Mouse (Mus musculus) kidney, embryonic 16.5 days (tissue): ENCODE data around the gene Casp9. TPM values are rescaled to one million over a fixed set of nuclear protein-coding genes. Genes with fewer than 3 reads are reported as not detected.

ENCODE experiments used
- ATAC-seq: fragments of 200-750 bp; cut with Nextera tagmentation; 2 replicates; pipeline ENCODE4 v1.8.0; 2017; ENCODE audit warnings: moderate TSS enrichment; ENCODE audit not compliant: low FRiP score, low TSS enrichment
- H3K27ac ChIP-seq: fragments of 300-500 bp; sonication (generic); 2 replicates; pipeline ENCODE4 v1.5.1; 2014; ENCODE audit warnings: low read length
- H3K27me3 ChIP-seq: fragments of 300-500 bp; sonication (generic); 2 replicates; pipeline ENCODE4 v1.6.1; 2014; ENCODE audit warnings: low read length, control low read depth, mixed read lengths; ENCODE audit not compliant: insufficient read depth
- H3K36me3 ChIP-seq: fragments of 300-500 bp; sonication (generic); 2 replicates; pipeline ENCODE4 v1.6.1; 2014; ENCODE audit warnings: low read length, control low read depth, mixed read lengths; ENCODE audit not compliant: insufficient read depth
- H3K4me1 ChIP-seq: fragments of 300-500 bp; sonication (generic); 2 replicates; pipeline ENCODE4 v1.6.1; 2014; ENCODE audit warnings: low read length, control low read depth, mixed read lengths; ENCODE audit not compliant: insufficient read depth
- H3K4me2 ChIP-seq: fragments of 300-500 bp; sonication (generic); replicated peaks from 2 replicates; pipeline ENCODE4 v1.6.1; 2014; ENCODE audit warnings: low read depth, low read length
- H3K4me3 ChIP-seq: fragments of 300-500 bp; sonication (generic); 2 replicates; pipeline ENCODE4 v1.5.1; 2014; ENCODE audit warnings: mild to moderate bottlenecking, low read length
- H3K9ac ChIP-seq: fragments of 300-500 bp; sonication (generic); replicated peaks from 2 replicates; pipeline ENCODE4 v1.6.1; 2014; ENCODE audit warnings: low read length
- H3K9me3 ChIP-seq: fragments of 300-500 bp; sonication (generic); 2 replicates; pipeline ENCODE4 v1.6.1; 2016; ENCODE audit warnings: low read length, control low read depth
- WGBS: fragments of 180-500 bp; shearing (Covaris S2); extraction: QIAGEN DNeasy Blood & Tissue Kit; methylation state at CpG from one replicate; pipeline ENCODE4 v1.1.7; 2014; 5-methylcytosine and 5-hydroxymethylcytosine counted together
- polyA plus RNA-seq: library from polyadenylated mRNA; unstranded; fragments of >200 nt; fragmentation: Nextera tagmentation; extraction: Ambion mirVana; gene quantifications from 2 replicates; pipeline ENCODE4 v1.2.1, GENCODE M21; 2015

Casp9 gene
- polyA plus RNA-seq, result 30.2 and 31.8 TPM in 2 replicates

GRCm38 (mm10) chr4:141793282-141794151, at the start of gene Casp9:
TSS of gene Casp9 (plus strand) at chr4:141793612.
- Histone ChIP-seq H3K4me2 (peak within 1 kb of the TSS; percentile 77), H3K27me3 (no peaks in the 10 kb centered on the region), H3K36me3 (peaks cover 10% of the 10 kb centered on the region; the same call in 1 of the 2 replicates), H3K4me3 (peak within 1 kb of the TSS; percentile 78), H3K4me1 (peaks cover 29% of the 10 kb centered on the region), H3K9ac (peak within 1 kb of the TSS; percentile 80), H3K27ac (peak within 1 kb of the TSS; percentile 98), H3K9me3 (no peaks in the 10 kb centered on the region)
- ATAC-seq, result peak; percentile 86
- WGBS, result under 1% methylated on average over 71 of the region's 80 CpGs

DNA sequence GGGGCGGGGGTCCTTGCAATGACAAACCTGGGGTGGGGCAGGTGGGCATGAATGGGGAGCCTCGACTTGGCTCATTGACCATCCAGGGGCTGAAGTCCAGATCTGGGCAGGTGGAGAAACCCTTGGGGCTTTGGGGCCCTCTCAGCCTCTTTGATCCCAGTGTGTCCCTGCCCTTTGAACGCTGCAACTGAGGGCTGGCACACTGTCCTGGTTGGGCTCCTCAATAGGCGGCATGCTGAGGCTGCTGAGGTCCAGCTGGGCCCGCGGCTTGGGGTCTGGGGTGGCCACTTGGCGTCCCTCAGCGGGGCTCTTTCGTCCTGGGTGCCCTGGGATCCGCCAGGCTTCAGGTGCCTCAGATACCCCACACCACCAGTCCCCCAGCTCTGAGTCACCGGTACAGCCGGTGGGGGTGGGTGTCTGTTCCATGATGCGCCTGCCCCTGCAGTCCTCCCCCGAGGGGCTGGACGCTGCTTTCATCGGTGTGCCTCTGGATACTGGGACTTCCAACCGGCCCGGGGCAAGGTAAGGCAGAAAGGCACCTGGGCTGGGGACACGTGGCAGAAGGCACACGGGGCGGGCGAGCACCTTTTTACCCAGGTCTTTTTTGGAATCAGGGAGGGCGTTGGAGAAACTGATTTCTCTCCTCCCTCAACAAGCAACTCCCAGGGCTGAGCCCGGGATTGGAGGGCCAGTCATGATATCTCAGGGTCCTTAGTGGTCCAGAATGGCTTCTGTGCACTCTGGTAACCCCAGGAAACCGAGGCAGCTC, 46.6 kb upstream of the Casp9 start, which contains the start of gene Agmat:
TSS of gene Agmat (plus strand) at position 95 of the 769 bp plus-strand sequence.
- H3K4me2 ChIP-seq, result peak within 1 kb of the TSS; percentile 7
- ATAC-seq, result no peak
- H3K4me3 ChIP-seq, result no peak within 1 kb of the TSS
- WGBS, result 20% methylated on average over 25 of the region's 25 CpGs
- no peaks in the 10 kb centered on the region for H3K27me3 ChIP-seq
- H3K9me3 ChIP-seq, result no peaks in the 10 kb centered on the region
- H3K9ac ChIP-seq, result 0 out of 2 replicates have a peak within 1 kb of the TSS, but pooled peaks have one; percentile 20
- peaks cover 6% of the 10 kb centered on the region; the same call in 1 of the 2 replicates for H3K4me1 ChIP-seq
- H3K27ac ChIP-seq, result no peak within 1 kb of the TSS
- H3K36me3 ChIP-seq, result no peaks in the 10 kb centered on the region

GRCm38 (mm10) chr4:141749557-141749956, 43.9 kb upstream of the Casp9 start:
- Histone ChIP-seq H3K9me3 (no peaks in the 10 kb centered on the region), H3K4me3 (no peak overlapping the region), H3K36me3 (no peaks in the 10 kb centered on the region), H3K27ac (no peak overlapping the region), H3K27me3 (no peaks in the 10 kb centered on the region), H3K4me2 (no peak overlapping the region), H3K4me1 (no peaks in the 10 kb centered on the region), H3K9ac (no peak overlapping the region)
- ATAC-seq, result no peak
- WGBS, result 37% methylated on average over 11 of the region's 11 CpGs

DNA sequence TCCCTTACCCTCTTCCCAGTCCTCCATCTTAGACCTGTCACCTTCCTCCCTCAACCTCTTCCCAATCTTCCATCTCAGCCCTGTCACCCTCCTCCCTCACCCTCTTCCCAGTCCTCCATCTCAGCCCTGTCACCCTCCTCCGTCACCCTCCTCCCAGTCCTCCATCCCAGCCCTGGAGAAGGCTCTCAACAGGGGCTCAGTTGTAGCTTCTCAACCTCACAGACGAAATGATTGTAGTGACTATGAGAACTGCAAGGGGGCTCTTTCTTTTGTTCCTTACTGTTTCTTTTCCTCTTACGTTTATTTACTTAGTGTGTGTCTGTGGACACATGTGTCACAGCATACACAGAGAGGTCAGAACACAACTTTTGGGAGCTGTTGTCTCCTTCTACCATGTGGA, 42.6 kb upstream of the Casp9 start:
- no peak for ATAC-seq
- no peak overlapping the region for H3K27ac ChIP-seq
- WGBS, result 67% methylated on average over 3 of the region's 3 CpGs
- H3K4me1 ChIP-seq, result no peaks in the 10 kb centered on the region
- H3K36me3 ChIP-seq, result no peaks in the 10 kb centered on the region
- H3K9me3 ChIP-seq, result no peaks in the 10 kb centered on the region
- H3K9ac ChIP-seq, result no peak overlapping the region
- H3K4me3 ChIP-seq, result no peak overlapping the region
- no peaks in the 10 kb centered on the region for H3K27me3 ChIP-seq
- no peak overlapping the region for H3K4me2 ChIP-seq

GRCm38 (mm10) chr4:141751419-141752075, 41.9 kb upstream of the Casp9 start:
- no peaks in the 10 kb centered on the region for H3K27me3 ChIP-seq
- H3K36me3 ChIP-seq, result no peaks in the 10 kb centered on the region
- no peak overlapping the region for H3K4me3 ChIP-seq
- 45% methylated on average over 4 of the region's 4 CpGs for WGBS
- no peaks in the 10 kb centered on the region for H3K9me3 ChIP-seq
- H3K4me2 ChIP-seq, result no peak overlapping the region
- no peak overlapping the region for H3K27ac ChIP-seq
- no peaks in the 10 kb centered on the region for H3K4me1 ChIP-seq
- ATAC-seq, result 0 out of 2 replicates have a peak, but pooled peaks have one; percentile 40
- H3K9ac ChIP-seq, result peak overlapping the region; percentile 26; the same call in 1 of the 2 replicates

DNA sequence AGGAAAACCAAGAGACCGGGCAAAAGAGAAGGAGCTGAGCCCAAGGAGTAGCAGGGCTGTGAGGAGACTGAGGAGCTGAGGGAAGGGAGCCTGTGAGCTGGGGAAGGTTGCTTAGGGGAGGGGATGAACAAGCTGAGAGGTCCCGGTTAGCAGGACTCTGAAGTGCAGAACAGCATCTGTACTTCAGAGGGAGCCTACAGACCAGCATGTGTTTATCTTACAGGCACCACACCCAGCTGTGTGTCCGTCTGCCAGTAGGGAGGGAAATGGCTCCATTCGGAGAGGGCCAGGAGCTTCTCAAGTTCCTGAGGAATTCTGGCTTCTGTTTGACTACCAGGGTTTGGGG, 41.4 kb upstream of the Casp9 start:
- H3K36me3 ChIP-seq, result no peaks in the 10 kb centered on the region
- H3K4me2 ChIP-seq, result no peak overlapping the region
- WGBS, result 9% methylated on average over 4 of the region's 4 CpGs

DNA sequence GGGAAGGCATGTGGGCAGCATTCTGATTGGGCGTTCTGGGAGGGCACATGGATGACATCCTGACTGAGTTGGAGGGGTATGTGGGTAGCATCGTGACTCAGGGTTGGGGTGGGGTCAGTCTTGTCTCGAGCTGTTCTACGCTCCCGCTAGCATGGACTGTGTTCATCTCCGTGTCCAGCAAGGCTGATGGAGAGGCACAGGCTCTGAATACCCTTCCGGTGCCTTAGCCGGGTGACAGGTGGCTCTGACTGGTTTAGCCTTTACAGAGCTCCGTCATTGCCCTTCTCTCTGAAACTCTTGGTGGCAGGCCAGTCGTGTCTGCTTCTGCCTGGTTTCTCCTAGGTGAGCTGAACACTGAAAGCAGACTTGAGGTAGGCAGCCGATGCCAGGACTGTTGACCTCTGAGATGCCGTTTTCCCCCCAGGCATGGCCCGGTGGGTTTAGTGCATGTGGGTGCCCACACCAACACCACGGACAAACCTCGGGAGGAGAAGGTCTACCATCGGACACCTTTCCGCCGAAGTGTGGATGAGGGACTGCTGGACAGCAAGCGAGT, 38.0 kb upstream of the Casp9 start:
- ATAC-seq, result no peak
- Histone ChIP-seq H3K4me1 (no peaks in the 10 kb centered on the region), H3K4me3 (no peak overlapping the region), H3K4me2 (no peak overlapping the region), H3K27ac (no peak overlapping the region), H3K9me3 (no peaks in the 10 kb centered on the region), H3K36me3 (no peaks in the 10 kb centered on the region), H3K9ac (no peak overlapping the region), H3K27me3 (no peaks in the 10 kb centered on the region)
- WGBS, result 87% methylated on average over 19 of the region's 19 CpGs

More for the DNA sequence above, 41.4 kb upstream of the Casp9 start:
- H3K27ac ChIP-seq, result no peak overlapping the region
- H3K4me1 ChIP-seq, result no peaks in the 10 kb centered on the region
- peak; percentile 17; the same call in 1 of the 2 replicates for ATAC-seq
- H3K9me3 ChIP-seq, result no peaks in the 10 kb centered on the region
- no peaks in the 10 kb centered on the region for H3K27me3 ChIP-seq
- H3K4me3 ChIP-seq, result no peak overlapping the region
- peak overlapping the region; percentile 26; the same call in 1 of the 2 replicates for H3K9ac ChIP-seq

- no peak overlapping the region for H3K9ac ChIP-seq
- H3K27me3 ChIP-seq, result no peaks in the 10 kb centered on the region
- 83% methylated on average over 3 of the region's 3 CpGs for WGBS
- H3K4me3 ChIP-seq, result no peak overlapping the region
- H3K4me2 ChIP-seq, result no peak overlapping the region
- no peaks in the 10 kb centered on the region for H3K4me1 ChIP-seq
- H3K9me3 ChIP-seq, result no peaks in the 10 kb centered on the region
- no peak for ATAC-seq
- H3K36me3 ChIP-seq, result peaks cover 9% of the 10 kb centered on the region
- H3K27ac ChIP-seq, result no peak overlapping the region
These were observed 36.3 kb upstream of the Casp9 start for GRCm38 (mm10) chr4:141757124-141757523.

DNA sequence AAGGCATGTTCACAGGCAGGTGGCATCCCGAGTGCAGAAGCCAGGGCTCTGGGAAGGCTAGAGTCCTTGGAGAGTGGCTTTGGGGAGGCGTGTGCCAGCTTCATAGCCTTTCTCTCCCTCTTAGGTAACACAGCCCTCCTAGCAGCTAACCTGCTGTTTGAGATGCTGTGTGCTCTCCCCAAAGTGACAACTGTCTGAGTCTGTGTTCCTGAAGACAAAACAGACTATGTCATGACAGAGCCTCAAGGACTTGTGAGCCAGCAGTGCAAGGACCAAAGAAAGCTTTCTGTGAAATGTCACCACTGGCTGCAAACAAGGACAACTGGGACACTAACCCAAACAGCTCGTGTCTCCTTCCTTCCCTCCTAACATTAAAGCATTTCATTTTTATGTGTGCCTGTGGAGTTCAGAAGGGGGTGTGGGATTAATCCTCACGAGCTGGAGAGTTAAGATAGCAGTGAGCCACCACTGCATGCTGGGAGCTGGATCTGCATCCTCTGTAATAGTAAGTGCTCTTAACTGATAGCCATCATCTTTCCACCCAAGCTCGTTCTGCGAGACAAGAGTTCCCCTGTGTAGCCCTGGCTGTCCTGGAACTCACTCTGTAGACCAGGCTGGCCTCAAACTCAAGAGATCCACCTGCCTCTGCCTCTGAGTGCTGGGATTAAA, 34.4 kb upstream of the Casp9 start:
- Histone ChIP-seq H3K4me1 (no peaks in the 10 kb centered on the region), H3K9me3 (no peaks in the 10 kb centered on the region), H3K4me3 (no peak overlapping the region), H3K4me2 (no peak overlapping the region), H3K36me3 (peaks cover 20% of the 10 kb centered on the region), H3K27me3 (no peaks in the 10 kb centered on the region), H3K27ac (no peak overlapping the region), H3K9ac (no peak overlapping the region)
- ATAC-seq, result no peak
- WGBS, result 82% methylated on average over 6 of the region's 6 CpGs
